Mouse (Mus musculus) megakaryocyte, embryonic 14.5 days (primary cell): ENCODE results near the gene Tmem178b. TPM values are rescaled to one million over a fixed set of nuclear protein-coding genes. Genes with fewer than 3 reads are reported as not detected.

ENCODE experiments used
- H3K27me3 ChIP-seq: replicated peaks from 2 replicates; pipeline ENCODE3; 2012; ENCODE audit warnings: inconsistent platforms
- H3K36me3 ChIP-seq: replicated peaks from 2 replicates; pipeline ENCODE3; 2012; ENCODE audit warnings: low read length, inconsistent platforms, mixed read lengths
- H3K4me1 ChIP-seq: 2 replicates; pipeline ENCODE4 v1.6.1; 2012; ENCODE audit warnings: inconsistent platforms
- H3K4me3 ChIP-seq: replicated peaks from 2 replicates; pipeline ENCODE3; 2012; ENCODE audit warnings: moderate library complexity, mild to moderate bottlenecking, inconsistent platforms
- H3K9me3 ChIP-seq: 2 replicates; pipeline ENCODE4 v1.6.1; 2012; ENCODE audit warnings: inconsistent platforms
- FLI1 ChIP-seq: IDR thresholded peaks from 2 replicates; pipeline ENCODE4 v1.6.1; 2012; ENCODE audit warnings: low read length, inconsistent platforms, mixed read lengths
- GATA1 ChIP-seq: IDR thresholded peaks from 3 replicates; pipeline ENCODE4 v1.6.1; 2012; ENCODE audit warnings: mixed read lengths, low read length, inconsistent platforms, borderline replicate concordance
- polyA plus RNA-seq: library from polyadenylated mRNA; stranded (reverse); fragments of >175 nt; gene quantifications from 2 replicates; pipeline ENCODE4 v1.2.3, GENCODE M21; 2012; ENCODE audit warnings: low replicate concordance; ENCODE audit not compliant: insufficient read depth

Gene Tmem178b
- polyA plus RNA-seq, 1 experiment, result not detected

GRCm38 (mm10) chr6:39955211-39955610 is 82.1 kb downstream of the Tmem178b start:
- Histone ChIP-seq H3K4me3 (no peak overlapping the region), H3K9me3 (0 out of 2 replicates have a peak, but pooled peaks cover 3% of the 10 kb centered on the region), H3K36me3 (no peaks in the 10 kb centered on the region), H3K4me1 (no peaks in the 10 kb centered on the region), H3K27me3 (no peaks in the 10 kb centered on the region)
- TF ChIP-seq FLI1, result no peak
- no peak for TF ChIP-seq GATA1

GRCm38 (mm10) chr6:39964606-39965005 is 91.5 kb downstream of the Tmem178b start:
- TF ChIP-seq FLI1, result no peak
- no peak for TF ChIP-seq GATA1
- Histone ChIP-seq H3K4me1 (no peaks in the 10 kb centered on the region), H3K4me3 (no peak overlapping the region), H3K27me3 (peaks cover 2% of the 10 kb centered on the region), H3K36me3 (no peaks in the 10 kb centered on the region), H3K9me3 (no peaks in the 10 kb centered on the region)

- no peaks in the 10 kb centered on the region for H3K36me3 ChIP-seq
- H3K4me1 ChIP-seq, result no peaks in the 10 kb centered on the region
- H3K27me3 ChIP-seq, result no peaks in the 10 kb centered on the region
- TF ChIP-seq FLI1 (no peak), GATA1 (no peak)
- no peak overlapping the region for H3K4me3 ChIP-seq
- no peaks in the 10 kb centered on the region for H3K9me3 ChIP-seq
Measured at GRCm38 (mm10) chr6:39970281-39970680, 97.2 kb downstream of the Tmem178b start.

GRCm38 (mm10) chr6:39978942-39979341 is 105.9 kb downstream of the Tmem178b start:
- no peaks in the 10 kb centered on the region for H3K9me3 ChIP-seq
- no peaks in the 10 kb centered on the region for H3K36me3 ChIP-seq
- no peak for TF ChIP-seq FLI1
- no peak for TF ChIP-seq GATA1
- H3K4me3 ChIP-seq, result no peak overlapping the region
- no peaks in the 10 kb centered on the region for H3K4me1 ChIP-seq
- H3K27me3 ChIP-seq, result no peaks in the 10 kb centered on the region

GRCm38 (mm10) chr6:39990772-39991171 is 117.7 kb downstream of the Tmem178b start:
- Histone ChIP-seq H3K4me3 (no peak overlapping the region), H3K36me3 (no peaks in the 10 kb centered on the region), H3K27me3 (no peaks in the 10 kb centered on the region), H3K9me3 (0 out of 2 replicates have a peak, but pooled peaks cover 2% of the 10 kb centered on the region), H3K4me1 (no peaks in the 10 kb centered on the region)
- TF ChIP-seq FLI1, result no peak
- TF ChIP-seq GATA1, result no peak

GRCm38 (mm10) chr6:39991922-39992321 is 118.9 kb downstream of the Tmem178b start:
- Histone ChIP-seq H3K27me3 (no peaks in the 10 kb centered on the region), H3K4me1 (no peaks in the 10 kb centered on the region), H3K9me3 (0 out of 2 replicates have a peak, but pooled peaks cover under 1% of the 10 kb centered on the region), H3K36me3 (no peaks in the 10 kb centered on the region), H3K4me3 (no peak overlapping the region)
- TF ChIP-seq FLI1, result no peak
- no peak for TF ChIP-seq GATA1

GRCm38 (mm10) chr6:40006006-40006765 is 133.1 kb downstream of the Tmem178b start:
- Histone ChIP-seq H3K36me3 (no peaks in the 10 kb centered on the region), H3K9me3 (0 out of 2 replicates have a peak, but pooled peaks cover 2% of the 10 kb centered on the region), H3K27me3 (no peaks in the 10 kb centered on the region), H3K4me1 (no peaks in the 10 kb centered on the region), H3K4me3 (no peak overlapping the region)
- no peak for TF ChIP-seq FLI1
- TF ChIP-seq GATA1, result no peak

- H3K9me3 ChIP-seq, result 0 out of 2 replicates have a peak, but pooled peaks cover 6% of the 10 kb centered on the region
- H3K4me3 ChIP-seq, result no peak overlapping the region
- TF ChIP-seq GATA1 (no peak), FLI1 (no peak)
- no peaks in the 10 kb centered on the region for H3K4me1 ChIP-seq
- H3K27me3 ChIP-seq, result no peaks in the 10 kb centered on the region
- no peaks in the 10 kb centered on the region for H3K36me3 ChIP-seq
Measured at GRCm38 (mm10) chr6:40008166-40008907, 135.3 kb downstream of the Tmem178b start.

GRCm38 (mm10) chr6:40009718-40010117 is 136.6 kb downstream of the Tmem178b start:
- Histone ChIP-seq H3K36me3 (no peaks in the 10 kb centered on the region), H3K27me3 (no peaks in the 10 kb centered on the region), H3K9me3 (0 out of 2 replicates have a peak, but pooled peaks cover 3% of the 10 kb centered on the region), H3K4me3 (no peak overlapping the region), H3K4me1 (no peaks in the 10 kb centered on the region)
- no peak for TF ChIP-seq FLI1
- TF ChIP-seq GATA1, result no peak

GRCm38 (mm10) chr6:40011066-40011465 is 138.0 kb downstream of the Tmem178b start:
- Histone ChIP-seq H3K9me3 (0 out of 2 replicates have a peak, but pooled peaks cover 3% of the 10 kb centered on the region), H3K4me1 (no peaks in the 10 kb centered on the region), H3K36me3 (no peaks in the 10 kb centered on the region), H3K27me3 (no peaks in the 10 kb centered on the region), H3K4me3 (no peak overlapping the region)
- TF ChIP-seq FLI1 (no peak), GATA1 (no peak)
